Mouse (Mus musculus) midbrain, embryonic 11.5 days (tissue): Measurements from ENCODE around the gene Drap1. TPM values are rescaled to one million over a fixed set of nuclear protein-coding genes. Genes with fewer than 3 reads are reported as not detected.

Source experiments
- ATAC-seq: fragments of 200-750 bp; cut with Nextera tagmentation; 2 replicates; pipeline ENCODE4 v1.8.0; 2017; ENCODE audit warnings: moderate TSS enrichment, moderate library complexity; ENCODE audit not compliant: low FRiP score
- DNase-seq: peaks from one replicate; pipeline ENCODE4 v3.0.0; 2015; ENCODE audit warnings: low spot score; ENCODE audit errors: missing footprints
- H3K27ac ChIP-seq: fragments of 300-500 bp; sonication (generic); 2 replicates; pipeline ENCODE4 v1.5.1; 2014; ENCODE audit warnings: low read depth, low read length
- H3K27me3 ChIP-seq: fragments of 300-500 bp; sonication (generic); 2 replicates; pipeline ENCODE4 v1.6.1; 2014; ENCODE audit warnings: mild to moderate bottlenecking, low read length, moderate library complexity, mixed read lengths; ENCODE audit not compliant: control insufficient read depth, insufficient read depth
- H3K36me3 ChIP-seq: fragments of 300-500 bp; sonication (generic); 2 replicates; pipeline ENCODE4 v1.6.1; 2014; ENCODE audit warnings: mild to moderate bottlenecking, low read length, moderate library complexity, mixed read lengths; ENCODE audit not compliant: control insufficient read depth, insufficient read depth
- H3K4me1 ChIP-seq: fragments of 300-500 bp; sonication (generic); 2 replicates; pipeline ENCODE4 v1.6.1; 2014; ENCODE audit warnings: low read length; ENCODE audit not compliant: control insufficient read depth, insufficient read depth
- H3K4me2 ChIP-seq: fragments of 300-500 bp; sonication (generic); 2 replicates; pipeline ENCODE4 v1.6.1; 2014; ENCODE audit warnings: mild to moderate bottlenecking, moderate library complexity
- H3K4me3 ChIP-seq: fragments of 300-500 bp; sonication (generic); 2 replicates; pipeline ENCODE4 v1.5.1; 2014; ENCODE audit warnings: low read depth, low read length
- H3K9ac ChIP-seq: fragments of 300-500 bp; sonication (generic); 2 replicates; pipeline ENCODE4 v1.6.1; 2014; ENCODE audit warnings: low read length
- H3K9me3 ChIP-seq: fragments of 300-500 bp; sonication (generic); 2 replicates; pipeline ENCODE4 v1.6.1; 2016; ENCODE audit warnings: low read length; ENCODE audit not compliant: control insufficient read depth
- WGBS: fragments of 180-500 bp; shearing (Covaris S2); extraction: QIAGEN DNeasy Blood & Tissue Kit; methylation state at CpG from one replicate; pipeline ENCODE4 v1.1.7; 2014; 5-methylcytosine and 5-hydroxymethylcytosine counted together
- polyA plus RNA-seq: library from polyadenylated mRNA; unstranded; fragments of >200 nt; fragmentation: Nextera tagmentation; extraction: Ambion mirVana; gene quantifications from 2 replicates; pipeline ENCODE4 v1.2.1, GENCODE M21; 2014

The Drap1 gene
- polyA plus RNA-seq, 1 experiment from 2014 or later, result 204 TPM

DNA sequence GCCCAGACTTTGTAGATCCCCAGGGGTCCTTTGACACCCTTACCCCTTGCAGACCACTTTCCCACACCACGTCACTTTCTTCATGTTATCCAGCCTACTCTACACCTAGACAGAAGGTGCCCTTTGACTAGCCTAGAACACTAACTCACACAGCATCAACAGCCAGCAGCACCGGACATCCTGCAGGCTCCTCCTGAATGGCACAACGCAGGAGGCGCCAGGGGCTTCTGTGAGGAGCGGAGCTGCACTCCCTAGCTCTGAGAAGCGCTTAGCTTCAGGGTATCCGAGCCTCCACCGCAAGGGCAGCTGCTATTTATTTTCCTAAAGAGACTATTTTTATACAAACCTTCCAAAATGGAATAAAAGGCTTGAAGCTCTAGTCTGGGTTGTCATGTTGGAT is 30.8 kb upstream of the Drap1 start:
- no peaks in the 10 kb centered on the region for H3K9me3 ChIP-seq
- no peaks in the 10 kb centered on the region for H3K36me3 ChIP-seq
- peaks cover 26% of the 10 kb centered on the region for H3K4me1 ChIP-seq
- H3K4me2 ChIP-seq, result peak overlapping the region; percentile 100
- no peak overlapping the region for H3K9ac ChIP-seq
- no peak for ATAC-seq
- 64% methylated on average over 8 of the region's 8 CpGs for WGBS
- peak overlapping the region; percentile 75; the same call in 1 of the 2 replicates for H3K4me3 ChIP-seq
- H3K27ac ChIP-seq, result no peak overlapping the region
- no peak for DNase-seq
- H3K27me3 ChIP-seq, result 0 out of 2 replicates have a peak, but pooled peaks cover 3% of the 10 kb centered on the region

GRCm38 (mm10) chr19:5455037-5455436 is 30.3 kb upstream of the Drap1 start:
- H3K4me3 ChIP-seq, result no peak overlapping the region
- no peaks in the 10 kb centered on the region for H3K9me3 ChIP-seq
- peaks cover 24% of the 10 kb centered on the region for H3K4me1 ChIP-seq
- H3K27me3 ChIP-seq, result peaks cover 4% of the 10 kb centered on the region; the same call in 1 of the 2 replicates
- no peak for DNase-seq
- H3K27ac ChIP-seq, result no peak overlapping the region
- H3K4me2 ChIP-seq, result peak overlapping the region; percentile 100; the same call in 1 of the 2 replicates
- no peak for ATAC-seq
- WGBS, result 76% methylated on average over 12 of the region's 12 CpGs
- no peak overlapping the region for H3K9ac ChIP-seq
- H3K36me3 ChIP-seq, result no peaks in the 10 kb centered on the region

DNA sequence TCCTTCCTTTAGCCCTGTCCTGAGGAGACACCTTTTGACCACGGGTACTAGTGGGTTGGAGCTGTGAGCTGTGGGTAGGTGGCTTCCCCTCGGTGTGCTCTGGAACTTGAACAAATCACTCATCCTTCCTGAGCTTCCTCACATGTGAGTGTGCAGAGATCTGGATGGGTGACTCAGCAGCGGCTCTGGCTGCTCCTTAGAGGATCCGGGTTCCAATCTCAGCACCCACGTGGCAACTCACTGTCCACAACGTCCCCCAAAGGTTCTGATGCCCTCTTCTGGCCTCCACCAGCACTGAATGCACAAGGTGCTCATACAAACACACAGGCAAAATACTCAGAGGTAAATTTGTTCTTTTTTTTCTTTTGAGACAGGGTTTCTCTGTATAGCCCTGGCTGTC is 27.0 kb upstream of the Drap1 start:
- Histone ChIP-seq H3K9ac (no peak overlapping the region), H3K36me3 (no peaks in the 10 kb centered on the region), H3K4me2 (no peak overlapping the region), H3K4me3 (no peak overlapping the region), H3K27ac (no peak overlapping the region), H3K9me3 (no peaks in the 10 kb centered on the region), H3K27me3 (peaks cover 35% of the 10 kb centered on the region), H3K4me1 (peaks cover 29% of the 10 kb centered on the region)
- ATAC-seq (no peak), DNase-seq (no peak)
- 80% methylated on average over 6 of the region's 6 CpGs for WGBS

DNA sequence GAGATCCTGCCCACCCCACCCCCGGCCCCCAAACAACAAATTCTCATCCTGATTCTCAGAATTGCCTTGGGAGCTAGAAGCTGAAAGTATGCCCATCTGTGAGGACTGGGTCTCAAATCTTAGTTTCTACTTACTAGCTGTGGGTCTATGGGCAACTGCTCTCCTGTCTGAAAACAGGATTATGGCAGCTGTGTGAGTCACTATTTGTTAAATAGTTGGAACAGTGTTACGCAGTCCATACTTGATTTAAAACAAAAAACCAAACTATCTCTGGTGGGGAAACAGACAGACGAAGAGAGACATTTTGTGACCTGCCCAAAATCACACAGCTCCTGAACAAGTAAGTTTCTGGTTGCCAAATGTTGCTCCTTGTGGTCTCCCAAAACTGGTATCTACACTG is 24.9 kb upstream of the Drap1 start:
- H3K27ac ChIP-seq, result no peak overlapping the region
- no peaks in the 10 kb centered on the region for H3K9me3 ChIP-seq
- no peaks in the 10 kb centered on the region for H3K36me3 ChIP-seq
- 84% methylated on average over 3 of the region's 3 CpGs for WGBS
- ATAC-seq (no peak), DNase-seq (no peak)
- no peak overlapping the region for H3K9ac ChIP-seq
- H3K4me2 ChIP-seq, result no peak overlapping the region
- H3K4me1 ChIP-seq, result peaks cover 12% of the 10 kb centered on the region
- H3K4me3 ChIP-seq, result no peak overlapping the region
- H3K27me3 ChIP-seq, result peaks cover 44% of the 10 kb centered on the region

DNA sequence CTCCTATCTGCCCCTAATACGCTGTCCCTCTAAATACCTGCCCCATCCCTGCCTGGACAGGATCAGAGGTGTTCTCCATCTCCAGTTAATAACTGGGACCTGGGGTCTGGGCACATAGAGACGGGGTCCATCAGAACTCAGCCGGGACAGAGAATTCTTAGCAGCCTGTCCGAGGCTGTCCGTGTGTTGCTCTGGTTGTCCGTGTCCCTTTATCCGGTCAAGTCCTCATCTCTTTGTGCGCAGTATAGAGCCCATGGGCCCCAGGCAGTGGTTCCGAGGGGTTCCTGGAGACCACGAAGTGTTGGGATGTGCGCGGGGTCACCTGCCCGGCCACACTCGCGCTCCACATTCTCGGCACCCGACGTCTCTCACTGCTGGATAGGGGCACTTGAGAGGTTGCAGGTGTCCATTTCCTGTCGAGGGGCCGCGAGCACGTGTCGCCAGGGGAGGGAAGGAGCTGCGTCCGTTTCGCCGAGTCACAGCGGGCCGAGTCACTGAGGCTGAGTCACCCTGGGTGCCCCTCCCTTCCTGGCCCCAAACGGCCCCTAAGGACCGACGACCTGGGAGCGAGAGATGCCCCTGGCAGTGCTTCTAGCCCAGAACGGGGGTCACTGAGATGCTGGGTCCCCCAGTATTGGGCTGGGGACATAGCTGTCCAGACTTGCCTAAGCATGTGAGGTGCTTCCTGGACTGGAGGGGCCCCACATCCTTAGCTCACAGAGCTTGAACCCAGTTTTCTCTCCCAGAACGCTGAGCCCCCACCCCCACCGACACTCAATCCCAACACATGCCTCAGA is 23.8 kb upstream of the Drap1 start:
- DNase-seq, result peak; percentile 93
- H3K9me3 ChIP-seq, result no peaks in the 10 kb centered on the region
- ATAC-seq, result no peak
- peak overlapping the region; percentile 91; the same call in 1 of the 2 replicates for H3K4me2 ChIP-seq
- H3K27me3 ChIP-seq, result peaks cover 44% of the 10 kb centered on the region
- H3K36me3 ChIP-seq, result no peaks in the 10 kb centered on the region
- peaks cover 12% of the 10 kb centered on the region for H3K4me1 ChIP-seq
- no peak overlapping the region for H3K9ac ChIP-seq
- no peak overlapping the region for H3K27ac ChIP-seq
- 9% methylated on average over 36 of the region's 36 CpGs for WGBS
- H3K4me3 ChIP-seq, result peak overlapping the region; percentile 50

DNA sequence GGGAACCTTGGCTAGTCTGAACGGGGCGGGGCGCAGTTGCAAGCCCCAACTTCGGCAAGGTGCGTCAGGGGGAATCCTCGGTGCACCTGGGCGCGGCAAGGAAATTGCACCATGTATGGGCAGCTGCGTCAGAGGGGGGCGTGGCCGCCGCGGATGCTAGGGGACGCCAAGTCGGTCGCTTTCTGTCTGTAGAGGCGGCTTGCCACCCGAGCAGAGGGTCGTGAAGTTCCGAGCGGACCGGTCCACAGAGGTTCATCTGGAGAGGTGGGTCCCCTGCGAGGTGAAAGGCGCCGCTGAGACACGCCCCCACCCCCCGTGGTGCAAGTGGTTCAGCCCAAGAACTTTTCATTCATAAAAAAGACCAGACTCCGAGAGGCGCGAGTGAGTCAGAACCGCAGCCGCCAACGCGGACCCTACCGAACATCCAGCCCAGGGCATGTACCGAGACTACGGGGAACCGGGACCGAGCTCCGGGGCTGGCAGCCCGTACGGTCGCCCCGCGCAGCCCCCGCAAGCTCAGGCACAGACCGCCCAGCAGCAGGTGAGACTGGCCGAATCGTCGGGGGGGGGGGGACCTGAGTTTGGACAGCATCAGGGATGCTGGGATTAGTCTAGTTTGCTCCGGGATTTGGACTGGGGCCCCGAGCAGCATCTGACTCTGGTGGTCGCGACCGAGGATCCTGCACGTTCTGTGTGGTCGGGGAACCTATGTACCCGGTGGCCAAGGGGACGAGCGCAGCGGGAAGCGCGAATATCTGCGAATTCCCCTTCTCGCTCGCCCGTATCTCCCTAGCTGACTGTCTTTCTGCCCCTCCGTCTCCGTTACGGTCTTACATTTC is 23.0 kb upstream of the Drap1 start, which contains the start of gene Fosl1:
Fosl1 (plus strand) TSS at position 33 of the 839 bp plus-strand sequence.
- Histone ChIP-seq H3K36me3 (no peaks in the 10 kb centered on the region), H3K27me3 (peaks cover 44% of the 10 kb centered on the region), H3K27ac (no peak within 1 kb of the TSS), H3K4me3 (peak within 1 kb of the TSS; percentile 50), H3K9ac (peak within 1 kb of the TSS; percentile 48), H3K4me1 (peaks cover 12% of the 10 kb centered on the region), H3K4me2 (peak within 1 kb of the TSS; percentile 91), H3K9me3 (no peaks in the 10 kb centered on the region)
- DNase-seq, result peak; percentile 94
- ATAC-seq, result peak; percentile 58
- under 1% methylated on average over 67 of the region's 70 CpGs for WGBS

DNA sequence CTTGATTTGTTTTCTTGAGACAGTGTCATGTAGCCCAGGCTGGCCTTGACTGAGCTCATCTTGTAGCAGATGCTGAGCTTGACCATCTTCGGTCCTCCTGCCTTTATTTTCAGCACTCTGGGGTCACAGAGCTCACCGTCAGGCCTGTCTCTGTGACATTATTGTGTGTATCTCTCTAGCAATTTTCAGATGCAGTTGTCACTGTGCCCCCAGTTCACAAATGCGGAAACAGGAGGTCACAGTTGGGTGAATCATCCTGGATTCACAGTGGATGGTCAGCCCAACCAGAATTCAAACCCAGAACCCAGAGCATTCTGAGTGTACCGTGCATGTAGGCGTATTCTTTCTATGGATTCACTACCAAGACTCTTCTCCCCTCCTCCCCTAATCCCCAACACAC is 21.0 kb upstream of the Drap1 start:
- WGBS, result 87% methylated on average over 5 of the region's 5 CpGs
- no peak overlapping the region for H3K4me3 ChIP-seq
- H3K9me3 ChIP-seq, result no peaks in the 10 kb centered on the region
- H3K4me2 ChIP-seq, result no peak overlapping the region
- ATAC-seq (no peak), DNase-seq (no peak)
- no peak overlapping the region for H3K9ac ChIP-seq
- H3K4me1 ChIP-seq, result peaks cover 12% of the 10 kb centered on the region
- no peaks in the 10 kb centered on the region for H3K36me3 ChIP-seq
- H3K27me3 ChIP-seq, result peaks cover 44% of the 10 kb centered on the region
- no peak overlapping the region for H3K27ac ChIP-seq

DNA sequence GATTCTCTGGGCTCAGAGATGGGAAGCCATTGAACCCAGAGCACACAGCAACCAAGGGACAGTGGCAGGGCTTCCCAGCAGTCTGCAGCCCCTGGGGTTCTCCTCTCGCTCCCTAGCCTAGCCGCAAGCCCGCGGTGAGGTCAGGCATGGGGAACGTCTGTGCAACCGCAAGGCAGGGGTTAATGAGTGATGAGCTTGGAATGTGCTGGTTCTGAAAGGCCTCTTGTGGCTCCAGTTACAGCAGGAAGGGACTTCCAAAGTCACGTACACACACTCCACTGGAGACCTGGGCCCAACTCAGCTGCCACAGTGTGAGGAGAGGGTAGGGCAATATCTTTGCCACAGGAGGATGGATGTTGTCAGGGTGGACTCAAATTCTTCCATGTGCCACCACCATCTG is 20.2 kb upstream of the Drap1 start:
- WGBS, result 50% methylated on average over 7 of the region's 7 CpGs
- peaks cover 4% of the 10 kb centered on the region; the same call in 1 of the 2 replicates for H3K9me3 ChIP-seq
- H3K4me2 ChIP-seq, result no peak overlapping the region
- no peak for DNase-seq
- ATAC-seq, result no peak
- peaks cover 41% of the 10 kb centered on the region for H3K27me3 ChIP-seq
- no peak overlapping the region for H3K27ac ChIP-seq
- no peak overlapping the region for H3K4me3 ChIP-seq
- H3K9ac ChIP-seq, result no peak overlapping the region
- H3K36me3 ChIP-seq, result no peaks in the 10 kb centered on the region
- peaks cover 12% of the 10 kb centered on the region for H3K4me1 ChIP-seq
